18 mouse cellular contexts compared by ENCODE assay signal in genomic region chr2:121895261-121895660, GRCm38 (mm10).
"Had no signal": no experiment of that assay in that cellular context is flagged by ENCODE, and none has a peak within 500 bp of the region (broad histone marks: within the 10 kb centered on the region; RNA-seq: fewer than 3 reads in every experiment).

No protein-coding gene starts in this region.

- DNase-seq: lung, adult 18-20 months; lung, embryonic 14.5 days; lung, postnatal 10 days; lung, postnatal 4 days; retina, postnatal 1 day; right cerebral cortex, adult 18-20 months; right cerebral cortex, postnatal 25 days; right cerebral cortex, postnatal 4 days; spleen, adult 18-20 months; thymus, adult 18-20 months; thymus, postnatal 14 days; thymus, postnatal 36 days had no signal

- H3K4me2 ChIP-seq: lung, embryonic 14.5 days; midbrain, embryonic 12.5 days; neural tube, embryonic 13.5 days; neural tube, embryonic 15.5 days had no signal

- H3K4me1 ChIP-seq: midbrain, embryonic 10.5 days; midbrain, embryonic 12.5 days had no signal

- H3K4me3 ChIP-seq: midbrain, embryonic 10.5 days; midbrain, embryonic 12.5 days; myocyte; neural tube, embryonic 13.5 days; neural tube, embryonic 15.5 days had no signal

- H3K27me3 ChIP-seq: midbrain, embryonic 12.5 days; neural tube, embryonic 13.5 days; neural tube, embryonic 15.5 days had no signal

- H3K27ac ChIP-seq: midbrain, embryonic 10.5 days; midbrain, embryonic 12.5 days; neural tube, embryonic 13.5 days; neural tube, embryonic 15.5 days had no signal

- ATAC-seq: midbrain, embryonic 16.5 days had no signal

- H3K9ac ChIP-seq: lung, embryonic 14.5 days; midbrain, embryonic 12.5 days; neural tube, embryonic 13.5 days; neural tube, embryonic 15.5 days had no signal

- H3K36me3 ChIP-seq: midbrain, embryonic 10.5 days; midbrain, embryonic 12.5 days; neural tube, embryonic 13.5 days; neural tube, embryonic 15.5 days had no signal

- H3K9me3 ChIP-seq: midbrain, embryonic 10.5 days; midbrain, embryonic 12.5 days; neural tube, embryonic 13.5 days; neural tube, embryonic 15.5 days had no signal
